Mouse (Mus musculus): ENCODE measurements around the gene Sh2d3c. TPM values are rescaled to one million over a fixed set of nuclear protein-coding genes. Genes with fewer than 3 reads are reported as not detected.

The Sh2d3c gene
- total and polyA plus RNA-seq, 3 experiments = 27.1 to 52.8 (median 28.9) TPM

- Histone ChIP-seq H3K9ac (ENCODE audit: low read depth, low read length) (no peak overlapping the region), H3K36me3 (ENCODE audit: control insufficient read depth, insufficient read depth, low read length) (no peaks in the 10 kb centered on the region), H3K27me3 (ENCODE audit: control insufficient read depth, insufficient read depth, low read length) (no peaks in the 10 kb centered on the region), H3K27ac (no peak overlapping the region), H3K4me1 (ENCODE audit: control insufficient read depth, insufficient read depth, low read length) (no peaks in the 10 kb centered on the region), H3K4me3 (no peak overlapping the region), H3K79me2 (replicated peaks; ENCODE audit: control insufficient read depth, insufficient read depth, low read length) (no peaks in the 10 kb centered on the region)
- intact Hi-C loops (cut with DNase I) = no loop called here
- 94% methylated on average over 8 of the region's 8 CpGs for WGBS
- TF ChIP-seq EP300 (IDR thresholded peaks at IDR 0.05; ENCODE audit: insufficient read depth, low read depth, low read length) = no peak
- no peak for TF ChIP-seq POLR2A (IDR thresholded peaks at IDR 0.05; ENCODE audit: insufficient read depth, low read depth, low read length)
- no peak for TF ChIP-seq CTCF (IDR thresholded peaks at IDR 0.05)
- DNase-seq = no peak
These were observed 17.8 kb upstream of the Sh2d3c start for GRCm38 (mm10) chr2:32703046-32703445.

GRCm38 (mm10) chr2:32704021-32704421 lies 16.8 kb upstream of the Sh2d3c start, which contains the start of gene Fpgs:
Fpgs (minus strand) TSS chr2:32704145.
- Histone ChIP-seq H3K4me3 (no peak within 1 kb of the TSS), H3K27me3 (ENCODE audit: control insufficient read depth, insufficient read depth, low read length) (no peaks in the 10 kb centered on the region), H3K4me1 (ENCODE audit: control insufficient read depth, insufficient read depth, low read length) (no peaks in the 10 kb centered on the region), H3K9ac (ENCODE audit: low read depth, low read length) (no peak within 1 kb of the TSS), H3K79me2 (replicated peaks; ENCODE audit: control insufficient read depth, insufficient read depth, low read length) (no peaks in the 10 kb centered on the region), H3K36me3 (ENCODE audit: control insufficient read depth, insufficient read depth, low read length) (no peaks in the 10 kb centered on the region), H3K27ac (no peak within 1 kb of the TSS)
- no peak for TF ChIP-seq EP300 (IDR thresholded peaks at IDR 0.05; ENCODE audit: insufficient read depth, low read depth, low read length)
- TF ChIP-seq POLR2A (IDR thresholded peaks at IDR 0.05; ENCODE audit: insufficient read depth, low read depth, low read length) = no peak
- no peak for TF ChIP-seq CTCF (IDR thresholded peaks at IDR 0.05)
- DNase-seq = no peak
- 85% methylated on average over 2 of the region's 2 CpGs for WGBS
- intact Hi-C loops (cut with DNase I) = no loop called here

- no peak overlapping the region for H3K9ac ChIP-seq (ENCODE audit: low read depth, low read length)
- H3K27ac ChIP-seq = no peak overlapping the region
- WGBS = 92% methylated on average over 7 of the region's 7 CpGs
- TF ChIP-seq EP300 (IDR thresholded peaks at IDR 0.05; ENCODE audit: insufficient read depth, low read depth, low read length) (no peak), POLR2A (IDR thresholded peaks at IDR 0.05; ENCODE audit: insufficient read depth, low read depth, low read length) (no peak), CTCF (IDR thresholded peaks at IDR 0.05) (no peak)
- H3K36me3 ChIP-seq (ENCODE audit: control insufficient read depth, insufficient read depth, low read length) = no peaks in the 10 kb centered on the region
- no peak for DNase-seq
- no peak overlapping the region for H3K4me3 ChIP-seq
- no peaks in the 10 kb centered on the region for H3K27me3 ChIP-seq (ENCODE audit: control insufficient read depth, insufficient read depth, low read length)
- no peaks in the 10 kb centered on the region for H3K4me1 ChIP-seq (ENCODE audit: control insufficient read depth, insufficient read depth, low read length)
- intact Hi-C loops (cut with DNase I) = no loop called here
- 0 out of 2 replicates have a peak, but pooled peaks cover 2% of the 10 kb centered on the region for H3K79me2 ChIP-seq (replicated peaks; ENCODE audit: control insufficient read depth, insufficient read depth, low read length)
These were observed 15.8 kb upstream of the Sh2d3c start for GRCm38 (mm10) chr2:32705018-32705417.

GRCm38 (mm10) chr2:32706971-32707370 lies 13.9 kb upstream of the Sh2d3c start:
- no peak overlapping the region for H3K9ac ChIP-seq (ENCODE audit: low read depth, low read length)
- H3K36me3 ChIP-seq (ENCODE audit: control insufficient read depth, insufficient read depth, low read length) = peaks cover 4% of the 10 kb centered on the region; the same call in 1 of the 2 replicates
- H3K27ac ChIP-seq = no peak overlapping the region
- 82% methylated on average over 6 of the region's 6 CpGs for WGBS
- TF ChIP-seq POLR2A (IDR thresholded peaks at IDR 0.05; ENCODE audit: insufficient read depth, low read depth, low read length) (no peak), CTCF (IDR thresholded peaks at IDR 0.05) (no peak), EP300 (IDR thresholded peaks at IDR 0.05; ENCODE audit: insufficient read depth, low read depth, low read length) (no peak)
- intact Hi-C loops (cut with DNase I) = no loop called here
- H3K4me3 ChIP-seq = no peak overlapping the region
- DNase-seq = no peak
- H3K27me3 ChIP-seq (ENCODE audit: control insufficient read depth, insufficient read depth, low read length) = no peaks in the 10 kb centered on the region
- H3K79me2 ChIP-seq (replicated peaks; ENCODE audit: control insufficient read depth, insufficient read depth, low read length) = peaks cover 2% of the 10 kb centered on the region; the same call in 1 of the 2 replicates
- peaks cover 3% of the 10 kb centered on the region for H3K4me1 ChIP-seq (ENCODE audit: control insufficient read depth, insufficient read depth, low read length)

- no peak overlapping the region for H3K27ac ChIP-seq
- H3K36me3 ChIP-seq (ENCODE audit: control insufficient read depth, insufficient read depth, low read length) = peaks cover 4% of the 10 kb centered on the region; the same call in 1 of the 2 replicates
- H3K9ac ChIP-seq (ENCODE audit: low read depth, low read length) = no peak overlapping the region
- TF ChIP-seq EP300 (IDR thresholded peaks at IDR 0.05; ENCODE audit: insufficient read depth, low read depth, low read length) (no peak), CTCF (IDR thresholded peaks at IDR 0.05) (peak; percentile 93; the same call in 1 of the 2 replicates)
- peaks cover 4% of the 10 kb centered on the region for H3K4me1 ChIP-seq (ENCODE audit: control insufficient read depth, insufficient read depth, low read length)
- peaks cover 2% of the 10 kb centered on the region for H3K79me2 ChIP-seq (replicated peaks; ENCODE audit: control insufficient read depth, insufficient read depth, low read length)
- no peaks in the 10 kb centered on the region for H3K27me3 ChIP-seq (ENCODE audit: control insufficient read depth, insufficient read depth, low read length)
- H3K4me3 ChIP-seq = no peak overlapping the region
- 41% methylated on average over 3 of the region's 3 CpGs for WGBS
- intact Hi-C loops (cut with DNase I) = no loop called here
- DNase-seq = peak in 1 of 2 experiments; percentile 71
These were observed 12.2 kb upstream of the Sh2d3c start for GRCm38 (mm10) chr2:32708643-32709042.

GRCm38 (mm10) chr2:32709521-32710137 lies 11.2 kb upstream of the Sh2d3c start:
- no peak overlapping the region for H3K4me3 ChIP-seq
- DNase-seq = no peak
- intact Hi-C loops (cut with DNase I) = loop anchor here (5.0 kb wide), 1 partner anchor 138 kb away; the partner anchor contains the start of gene Stxbp1
- TF ChIP-seq POLR2A (IDR thresholded peaks at IDR 0.05; ENCODE audit: insufficient read depth, low read depth, low read length) = no peak
- TF ChIP-seq CTCF (IDR thresholded peaks at IDR 0.05) = no peak
- TF ChIP-seq EP300 (IDR thresholded peaks at IDR 0.05; ENCODE audit: insufficient read depth, low read depth, low read length) = no peak
- WGBS = 85% methylated on average over 20 of the region's 20 CpGs
- H3K27ac ChIP-seq = no peak overlapping the region
- no peak overlapping the region for H3K9ac ChIP-seq (ENCODE audit: low read depth, low read length)
- peaks cover 12% of the 10 kb centered on the region for H3K4me1 ChIP-seq (ENCODE audit: control insufficient read depth, insufficient read depth, low read length)
- H3K79me2 ChIP-seq (replicated peaks; ENCODE audit: control insufficient read depth, insufficient read depth, low read length) = peaks cover 2% of the 10 kb centered on the region
- H3K36me3 ChIP-seq (ENCODE audit: control insufficient read depth, insufficient read depth, low read length) = peaks cover 4% of the 10 kb centered on the region; the same call in 1 of the 2 replicates
- H3K27me3 ChIP-seq (ENCODE audit: control insufficient read depth, insufficient read depth, low read length) = no peaks in the 10 kb centered on the region
